Mouse (Mus musculus): ENCODE measurements around the gene Fos.
A peak's percentile ranks its signal among the peaks of the same experiment; 100 is the strongest.

The Fos gene

DNA sequence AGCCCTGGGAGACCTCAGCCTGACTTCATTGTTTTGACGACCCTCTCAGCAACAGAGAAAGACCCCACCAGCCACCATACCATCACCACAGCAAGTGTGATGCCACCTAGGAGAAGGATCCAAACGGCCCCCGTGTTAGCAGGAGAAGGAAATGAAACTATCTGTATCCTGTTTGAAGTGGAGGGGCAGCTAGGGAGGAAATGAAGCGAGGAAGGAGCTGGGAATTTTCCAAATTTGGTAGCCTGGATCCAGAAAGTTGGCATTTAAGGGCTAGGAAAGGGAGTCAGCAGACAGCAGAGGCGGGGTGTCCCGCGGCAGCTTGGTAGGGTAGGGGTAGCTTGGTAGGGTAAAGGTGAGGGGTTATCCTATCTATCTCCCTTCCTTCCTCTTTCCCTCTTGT lies 10.9 kb upstream of the Fos start:
- no peak for DNase-seq

- DNase-seq, result no peak
These were observed 9.3 kb upstream of the Fos start for GRCm38 (mm10) chr12:85464431-85464830.

- DNase-seq, result no peak
These were observed 8.8 kb upstream of the Fos start for GRCm38 (mm10) chr12:85464902-85465301.

DNA sequence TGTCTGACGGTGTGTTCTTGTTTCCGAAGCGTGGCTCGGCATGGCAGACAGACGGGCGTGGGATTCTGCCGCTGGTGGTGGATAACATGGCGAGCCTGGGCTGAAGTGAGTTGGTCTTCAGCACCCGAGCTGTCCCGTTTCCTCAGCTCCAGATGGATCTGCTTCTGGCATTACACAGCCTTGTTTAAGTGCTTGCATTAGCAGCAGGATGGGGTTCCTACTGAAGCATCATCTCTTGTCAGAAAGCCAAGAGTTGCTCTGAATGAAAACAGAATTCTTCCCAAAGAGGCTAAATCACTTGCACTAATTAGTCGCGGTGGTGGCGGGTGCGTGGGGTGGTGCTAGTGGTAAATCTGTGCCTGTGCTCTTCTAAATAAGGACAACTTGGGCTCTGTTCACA lies 5.8 kb upstream of the Fos start:
- no peak for DNase-seq

DNA sequence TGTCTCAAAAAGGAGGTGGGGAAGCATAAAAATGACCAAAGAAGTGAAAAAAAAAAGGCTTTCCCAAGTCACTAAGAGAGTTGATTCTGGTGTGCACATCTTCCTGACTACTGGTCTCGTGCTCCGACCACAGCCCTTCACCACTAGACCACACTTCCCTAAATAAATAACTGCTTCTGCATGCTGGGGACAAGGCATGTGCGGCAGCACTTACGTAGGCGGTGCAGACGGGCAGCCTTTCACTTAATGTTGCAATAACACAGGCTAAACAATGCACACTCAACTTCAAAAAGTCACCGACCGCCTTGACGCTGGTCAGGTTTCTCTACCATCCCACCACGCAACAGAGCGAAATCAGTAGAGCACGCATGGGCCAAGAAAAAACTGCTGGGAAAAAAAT lies 5.0 kb upstream of the Fos start:
- DNase-seq, result no peak

- peak; percentile 72 for DNase-seq
These were observed 1.6 kb upstream of the Fos start for GRCm38 (mm10) chr12:85471920-85472655.

DNA sequence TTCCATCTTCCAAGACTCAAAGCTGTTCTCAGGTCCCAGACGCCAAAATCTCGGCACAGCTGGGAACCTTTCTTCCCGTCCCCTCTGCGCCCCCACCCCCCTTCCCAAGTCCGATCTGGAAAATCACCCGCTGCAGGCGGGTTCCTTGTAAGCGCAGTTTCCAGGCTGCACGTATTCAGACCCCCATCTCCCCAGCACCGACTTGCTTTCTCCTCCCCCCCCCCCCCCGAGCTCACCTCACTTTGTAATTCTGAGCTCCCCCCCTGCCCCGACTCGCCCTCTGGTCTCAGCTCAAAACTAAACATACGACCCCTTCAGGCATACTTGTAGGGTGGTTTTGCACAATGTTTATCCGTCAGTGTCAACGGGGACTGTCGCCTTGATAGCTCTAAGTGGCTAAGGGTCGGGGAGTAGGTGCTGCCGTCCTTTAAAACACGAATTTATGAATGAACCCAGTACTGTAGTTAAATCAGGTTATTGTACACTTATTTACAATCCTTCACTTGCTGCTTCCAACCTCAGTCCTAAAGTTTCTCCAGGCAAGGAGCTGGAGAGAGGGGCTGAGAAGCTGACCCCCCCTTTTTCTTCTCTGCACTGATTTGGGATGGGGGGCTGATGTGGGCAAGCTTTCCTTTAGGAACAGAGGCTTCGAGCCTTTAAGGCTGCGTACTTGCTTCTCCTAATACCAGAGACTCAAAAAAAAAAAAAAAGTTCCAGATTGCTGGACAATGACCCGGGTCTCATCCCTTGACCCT lies 857 bp upstream of the Fos start:
- DNase-seq, result no peak

DNA sequence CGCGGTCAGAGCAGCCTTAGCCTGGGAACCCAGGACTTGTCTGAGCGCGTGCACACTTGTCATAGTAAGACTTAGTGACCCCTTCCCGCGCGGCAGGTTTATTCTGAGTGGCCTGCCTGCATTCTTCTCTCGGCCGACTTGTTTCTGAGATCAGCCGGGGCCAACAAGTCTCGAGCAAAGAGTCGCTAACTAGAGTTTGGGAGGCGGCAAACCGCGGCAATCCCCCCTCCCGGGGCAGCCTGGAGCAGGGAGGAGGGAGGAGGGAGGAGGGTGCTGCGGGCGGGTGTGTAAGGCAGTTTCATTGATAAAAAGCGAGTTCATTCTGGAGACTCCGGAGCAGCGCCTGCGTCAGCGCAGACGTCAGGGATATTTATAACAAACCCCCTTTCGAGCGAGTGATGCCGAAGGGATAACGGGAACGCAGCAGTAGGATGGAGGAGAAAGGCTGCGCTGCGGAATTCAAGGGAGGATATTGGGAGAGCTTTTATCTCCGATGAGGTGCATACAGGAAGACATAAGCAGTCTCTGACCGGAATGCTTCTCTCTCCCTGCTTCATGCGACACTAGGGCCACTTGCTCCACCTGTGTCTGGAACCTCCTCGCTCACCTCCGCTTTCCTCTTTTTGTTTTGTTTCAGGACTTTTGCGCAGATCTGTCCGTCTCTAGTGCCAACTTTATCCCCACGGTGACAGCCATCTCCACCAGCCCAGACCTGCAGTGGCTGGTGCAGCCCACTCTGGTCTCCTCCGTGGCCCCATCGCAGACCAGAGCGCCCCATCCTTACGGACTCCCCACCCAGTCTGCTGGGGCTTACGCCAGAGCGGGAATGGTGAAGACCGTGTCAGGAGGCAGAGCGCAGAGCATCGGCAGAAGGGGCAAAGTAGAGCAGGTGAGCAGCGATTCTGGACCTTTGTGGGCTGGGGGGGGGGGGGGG lies 875 bp downstream of the Fos start:
- DNase-seq, result peak; percentile 38

- DNase-seq, result no peak
These were observed 1.7 kb downstream of the Fos start for GRCm38 (mm10) chr12:85475232-85475919.

GRCm38 (mm10) chr12:85475920-85476828 lies 2.5 kb downstream of the Fos start:
- no peak for DNase-seq

GRCm38 (mm10) chr12:85477219-85477618 lies 3.5 kb downstream of the Fos start:
- DNase-seq, result no peak

DNA sequence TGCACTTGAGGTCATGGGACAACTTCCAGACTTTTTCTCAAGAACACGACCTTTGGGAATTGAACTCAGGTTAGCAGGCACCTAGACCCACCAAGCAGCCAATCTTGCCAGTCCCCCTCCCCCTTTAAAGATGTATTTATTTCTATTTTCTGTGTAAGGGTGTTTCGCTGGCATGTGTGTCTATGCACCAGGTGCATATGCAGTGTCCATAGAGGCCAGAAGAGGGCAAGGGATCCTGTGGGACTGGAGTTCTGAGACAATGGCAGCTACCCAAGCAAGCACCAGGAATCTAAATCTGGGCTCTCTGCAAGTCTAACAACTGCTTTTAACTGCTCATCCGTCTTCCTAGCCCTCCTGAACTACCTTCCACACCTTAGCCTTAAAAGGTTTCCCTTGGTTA lies 4.1 kb downstream of the Fos start:
- DNase-seq, result no peak

GRCm38 (mm10) chr12:85478696-85479095 lies 5.0 kb downstream of the Fos start:
- DNase-seq, result no peak

DNA sequence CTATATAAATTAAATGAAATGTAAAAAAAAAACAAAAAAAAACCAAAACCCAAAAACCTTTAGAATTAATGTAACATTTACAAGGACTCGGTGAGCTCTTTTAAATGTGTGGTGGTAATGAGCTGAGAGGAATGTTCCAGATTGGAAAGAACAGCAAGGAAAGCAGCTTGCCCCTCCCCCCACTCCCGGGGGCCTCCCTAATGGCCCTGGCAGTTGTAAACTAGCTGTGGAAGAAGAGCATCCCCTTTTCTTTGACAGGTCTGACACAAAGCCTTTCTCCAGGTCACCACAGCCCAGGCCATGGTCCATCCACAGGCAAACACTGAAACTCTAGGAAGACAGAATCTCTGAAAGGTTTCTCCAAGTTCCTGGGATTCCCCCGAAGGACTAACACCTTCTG lies 5.5 kb downstream of the Fos start:
- DNase-seq, result no peak

DNA sequence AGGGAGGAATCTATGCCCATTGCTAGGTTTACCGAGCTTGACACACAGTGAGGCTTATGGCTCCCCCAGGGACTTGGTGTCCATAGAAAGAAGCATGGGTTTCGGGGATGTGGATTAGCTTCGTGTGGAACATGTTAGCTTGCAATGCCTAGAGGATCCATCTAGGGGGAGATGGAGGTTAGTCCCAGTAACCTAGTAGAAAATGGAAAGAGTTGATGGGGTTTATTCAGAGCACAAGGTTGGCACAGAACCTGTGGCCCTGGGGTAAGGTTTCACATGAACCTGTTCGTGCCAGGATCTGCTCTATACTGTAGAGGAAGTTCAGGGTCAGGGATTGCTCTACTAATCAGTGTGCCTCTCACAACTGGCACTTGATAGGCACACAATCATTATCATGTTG lies 9.5 kb downstream of the Fos start:
- no peak for DNase-seq

- no peak for DNase-seq
These were observed 11.0 kb downstream of the Fos start for GRCm38 (mm10) chr12:85484655-85485054.

- peak; percentile 94 for DNase-seq
These were observed 12.4 kb downstream of the Fos start for GRCm38 (mm10) chr12:85485890-85486765.

GRCm38 (mm10) chr12:85486766-85487069 lies 13.0 kb downstream of the Fos start:
- DNase-seq, result no peak

DNA sequence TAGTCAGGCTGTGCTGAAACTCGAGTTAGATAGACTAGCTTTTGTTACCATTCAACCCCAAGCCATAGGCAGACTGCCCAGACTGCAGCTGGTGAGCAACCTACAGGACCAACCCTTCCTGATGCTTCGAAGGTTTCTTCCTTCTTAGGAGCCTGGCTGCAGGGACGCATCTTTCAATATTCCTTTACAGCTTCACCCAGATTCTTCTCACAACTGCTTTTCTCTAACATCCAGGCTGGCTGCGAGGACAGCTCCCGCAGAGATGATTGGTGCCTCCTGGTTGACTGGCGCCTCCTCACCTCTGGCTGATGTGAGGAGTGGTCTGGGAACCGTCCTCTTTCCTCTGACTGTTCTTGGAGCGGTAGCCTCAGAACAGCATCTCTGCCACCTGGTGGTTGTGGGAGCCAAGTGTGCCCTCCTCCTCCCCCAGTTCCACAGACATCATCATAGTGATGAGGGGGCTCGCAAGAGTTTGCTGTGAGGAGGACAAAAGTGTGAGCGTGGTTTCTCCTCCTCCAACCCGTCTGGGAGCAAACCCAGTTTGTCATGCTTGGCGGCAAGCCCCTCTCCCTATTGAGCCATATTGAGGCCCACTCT lies 14.0 kb downstream of the Fos start:
- DNase-seq, result peak; percentile 51

DNA sequence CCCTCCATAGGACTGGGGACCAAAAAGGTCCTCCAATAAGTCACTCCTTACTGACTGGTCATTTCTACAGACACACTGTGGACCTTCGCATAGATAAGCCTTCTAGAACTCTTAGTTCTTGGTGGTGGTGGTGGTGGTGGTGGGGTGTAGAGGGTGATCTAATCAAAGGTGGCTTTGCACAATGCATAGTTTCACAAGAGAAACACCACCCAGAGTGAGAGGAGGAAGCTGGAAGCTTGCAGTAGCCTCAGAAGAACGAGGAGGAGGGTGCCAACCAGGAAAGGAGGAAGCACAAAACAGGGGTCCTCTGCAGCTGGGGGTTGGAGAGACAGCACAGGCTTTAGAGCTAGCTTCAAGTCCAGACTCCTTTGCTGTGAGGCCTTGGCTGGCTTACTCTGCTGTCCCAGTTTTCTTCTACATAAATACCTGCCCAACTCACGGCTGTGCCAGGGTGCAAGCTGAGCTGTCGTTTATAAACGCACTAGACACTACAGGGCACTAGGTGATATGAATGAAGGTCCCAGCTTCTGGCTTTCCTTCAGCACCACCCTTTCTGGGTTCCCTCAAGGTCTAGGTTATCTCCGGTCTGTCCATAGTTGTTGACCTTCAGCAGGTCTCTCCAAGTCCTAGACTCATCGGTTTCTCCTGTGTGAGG lies 15.7 kb downstream of the Fos start:
- DNase-seq, result no peak

Data from kidney, adult 11 months (tissue).